Mouse (Mus musculus) granulocyte monocyte progenitor cell, adult 5-6 weeks (primary cell): ENCODE results near the gene Mettl17. TPM values are rescaled to one million over a fixed set of nuclear protein-coding genes. Genes with fewer than 3 reads are reported as not detected.
"Not testable (repeated sequence)": the region's sequence is repeated elsewhere in the genome, so short reads cannot be mapped to it uniquely, and the experiment has no call there.

Experiments
- ATAC-seq: replicated peaks from 2 replicates; pipeline ENCODE4 v1.8.0; 2016; ENCODE audit warnings: mild to moderate bottlenecking, moderate TSS enrichment, inconsistent platforms; ENCODE audit not compliant: poor library complexity, severe bottlenecking
- total RNA-seq, 2 experiments: library from RNA; stranded (forward) in 1 of 2; stranded (reverse) in 1 of 2; fragments of 200-712, 200-1000 nt in 1 of 2; fragments of >200 nt in 1 of 2; fragmentation: Nextera tagmentation in 1 of 2; gene quantifications; 2 replicates each; pipeline ENCODE4 v1.2.3; 2014 to 2017

Gene Mettl17
- total RNA-seq, 2 experiments from 2014 or later, result 15.4 to 34.7 TPM

DNA sequence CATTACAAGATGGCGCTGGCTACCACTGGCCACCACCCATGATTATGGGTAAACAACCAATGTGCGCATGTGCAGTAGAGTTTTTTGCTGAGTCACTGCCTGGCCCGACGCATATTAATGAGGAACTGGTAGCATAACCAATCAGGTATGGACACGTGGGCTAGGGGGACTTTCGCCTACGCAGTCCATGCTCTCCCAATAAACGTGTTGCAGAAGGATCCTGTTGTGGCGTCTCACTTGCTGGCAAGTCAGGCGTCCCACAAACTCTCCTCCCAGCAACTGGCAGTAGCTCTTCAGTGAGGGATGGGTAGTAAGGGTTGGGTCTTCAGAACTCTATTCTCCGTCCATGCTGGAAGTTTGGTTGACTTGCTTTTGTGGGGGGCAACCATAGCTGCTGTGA lies 42.3 kb downstream of the Mettl17 start:
- ATAC-seq, result not testable (repeated sequence)

DNA sequence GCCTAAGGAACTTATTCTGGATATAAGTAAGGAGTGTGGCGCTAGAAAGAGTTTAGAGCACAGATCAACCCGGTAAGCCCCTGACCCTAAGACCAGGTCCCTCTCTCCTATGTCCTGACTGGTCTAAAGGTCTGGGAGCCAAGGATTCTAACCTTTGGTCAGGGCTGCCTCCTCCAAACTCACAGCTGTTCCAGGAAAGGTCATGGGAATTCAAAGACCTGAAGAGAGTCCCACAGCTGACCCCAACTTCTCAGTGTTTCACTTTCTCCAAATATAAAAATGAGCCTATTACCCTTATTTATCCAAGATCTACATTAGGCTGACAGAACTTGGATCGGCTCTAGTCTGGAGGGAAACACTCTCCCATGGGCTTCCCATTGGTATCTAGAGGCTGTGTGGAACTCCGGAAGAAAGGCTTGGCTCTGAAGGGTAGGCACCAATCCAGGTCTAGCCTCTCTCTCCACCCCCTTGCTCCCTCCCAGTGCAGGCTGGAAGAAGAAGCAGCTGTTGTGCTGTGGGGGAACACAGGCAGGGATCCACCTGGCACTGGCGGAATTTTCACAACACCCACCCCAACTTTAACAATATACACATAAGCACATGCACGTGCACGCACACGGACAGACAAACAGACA lies 44.8 kb downstream of the Mettl17 start:
- ATAC-seq, result no peak

DNA sequence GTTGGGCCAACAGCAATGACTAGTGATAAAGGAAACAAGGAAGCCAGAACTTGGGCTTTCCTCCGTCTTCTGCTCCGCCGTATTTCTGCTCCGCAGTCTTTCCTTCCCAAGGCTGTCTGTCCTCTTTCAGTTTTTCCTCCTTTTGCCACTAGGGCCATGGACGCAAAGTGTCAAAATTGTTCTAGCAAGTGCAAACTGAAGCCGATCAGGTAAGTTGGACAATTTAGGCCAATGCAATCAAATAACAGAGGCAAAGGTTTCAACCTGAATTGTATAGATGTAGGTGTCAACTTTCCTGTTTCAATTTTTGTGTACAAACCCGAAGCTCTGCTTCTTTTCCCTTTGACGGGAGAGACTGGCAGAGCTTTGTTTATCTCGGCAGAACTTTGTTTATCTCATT lies 45.3 kb downstream of the Mettl17 start:
- ATAC-seq, result no peak

DNA sequence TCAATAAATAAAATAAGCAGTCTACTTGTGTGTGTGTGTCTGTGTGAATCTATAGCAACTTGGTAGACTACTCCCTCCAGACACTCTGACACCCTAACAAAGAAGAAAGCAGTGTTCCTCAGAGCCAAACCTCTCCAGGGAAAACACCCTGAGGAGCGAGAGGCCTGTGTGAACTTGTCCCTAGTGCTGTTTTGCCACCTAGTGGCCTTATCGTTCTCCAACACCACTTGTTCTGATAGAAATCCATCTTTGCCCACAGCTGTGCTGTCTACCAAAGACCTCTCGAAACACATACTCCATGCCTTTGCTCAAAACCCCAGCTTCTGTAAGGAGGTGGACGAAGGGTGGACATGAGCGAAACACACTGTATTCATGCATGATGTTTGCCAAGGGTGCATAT lies 46.2 kb downstream of the Mettl17 start:
- ATAC-seq, result peak; percentile 82

DNA sequence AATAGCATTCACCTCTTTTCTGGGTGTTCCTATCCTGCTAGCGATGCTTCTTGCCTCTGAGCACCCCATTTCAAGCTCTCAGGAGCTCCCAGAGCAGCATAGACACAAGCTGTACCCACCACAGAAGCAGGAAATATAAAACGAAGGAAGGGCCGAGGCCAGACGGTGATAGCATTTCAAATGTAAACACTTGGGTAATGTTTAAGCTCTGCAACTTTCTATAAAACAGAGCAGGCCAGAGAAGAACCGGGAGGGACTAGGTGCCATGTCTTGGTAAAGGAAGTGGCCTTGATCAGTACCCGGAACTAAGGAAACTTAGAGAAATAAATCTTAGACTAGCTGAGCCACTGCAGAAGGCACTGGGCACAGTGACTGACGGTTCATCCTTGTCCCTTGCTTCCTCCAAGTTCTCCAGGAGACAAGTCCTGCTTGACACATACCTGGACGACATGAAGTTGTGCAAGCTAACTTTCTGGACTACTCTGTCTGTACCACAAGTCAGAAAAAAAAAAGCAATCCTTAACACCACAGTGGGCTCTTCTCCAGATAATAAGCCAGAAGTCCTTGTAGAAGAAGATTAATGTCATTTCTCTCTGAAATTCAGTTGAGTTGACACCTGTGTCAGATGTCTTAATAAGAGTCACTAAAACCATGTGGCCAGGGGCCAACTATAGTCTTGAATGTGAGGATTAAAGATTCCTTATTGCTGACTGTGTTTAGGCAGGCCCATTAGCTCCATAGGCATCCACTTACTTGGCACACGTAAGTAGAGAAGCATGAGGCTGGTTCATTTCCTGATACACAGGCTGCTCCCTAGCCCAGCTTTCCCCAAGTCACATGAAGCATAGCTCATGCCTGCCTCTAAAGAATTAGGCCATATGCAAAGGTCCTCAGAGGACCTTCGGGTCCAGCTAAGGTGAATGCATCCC lies 47.7 kb downstream of the Mettl17 start:
- ATAC-seq, result no peak

DNA sequence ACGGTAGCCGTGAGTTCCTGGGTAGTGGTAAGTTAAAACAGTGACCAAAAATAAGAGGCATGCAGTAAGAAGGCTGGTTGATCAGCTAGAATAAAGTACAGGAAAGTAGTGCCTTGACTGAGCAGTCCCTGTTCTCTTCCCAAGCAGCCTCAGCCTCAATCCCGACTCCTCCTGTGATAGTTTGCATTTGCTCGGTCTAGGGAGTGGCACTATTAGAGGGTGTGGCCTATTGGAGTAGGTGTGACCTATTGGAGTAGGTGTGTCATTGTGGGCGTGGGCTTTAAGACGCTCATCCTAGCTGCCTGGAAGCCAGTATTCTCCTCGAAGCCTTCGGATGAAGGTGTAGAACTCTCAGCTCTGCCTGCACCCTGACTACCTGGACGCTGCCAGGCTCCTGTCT lies 54.4 kb downstream of the Mettl17 start:
- no peak for ATAC-seq

DNA sequence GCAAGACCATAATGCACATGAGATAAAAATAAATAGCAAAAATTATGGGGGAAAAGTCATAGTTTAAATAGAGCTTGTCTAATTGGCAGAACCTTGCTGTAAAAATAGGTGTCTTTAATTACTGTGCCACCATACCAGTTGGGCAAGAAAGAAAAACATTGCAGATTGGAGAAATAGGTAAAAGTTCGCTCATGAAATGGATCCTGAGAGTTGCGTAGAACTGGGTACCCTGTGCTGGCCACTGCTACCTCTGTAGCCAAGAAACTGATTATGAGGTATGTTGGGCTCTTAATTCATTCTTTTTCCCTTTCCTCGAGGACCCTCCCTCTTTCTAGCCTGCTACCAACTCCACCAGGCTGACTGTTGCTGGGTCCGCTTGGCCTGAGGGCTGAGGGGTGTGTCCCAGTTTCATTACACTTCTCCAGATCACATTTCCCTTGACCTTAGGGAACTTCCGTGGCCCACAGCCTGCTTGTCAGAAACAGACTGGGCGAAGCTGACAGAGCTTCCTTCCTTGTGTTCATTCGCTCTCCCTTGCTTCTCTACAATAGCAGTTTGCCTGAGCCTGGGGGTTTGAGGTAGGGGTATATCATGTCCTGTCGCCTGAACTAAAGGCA lies 56.4 kb downstream of the Mettl17 start:
- peak; percentile 85 for ATAC-seq

DNA sequence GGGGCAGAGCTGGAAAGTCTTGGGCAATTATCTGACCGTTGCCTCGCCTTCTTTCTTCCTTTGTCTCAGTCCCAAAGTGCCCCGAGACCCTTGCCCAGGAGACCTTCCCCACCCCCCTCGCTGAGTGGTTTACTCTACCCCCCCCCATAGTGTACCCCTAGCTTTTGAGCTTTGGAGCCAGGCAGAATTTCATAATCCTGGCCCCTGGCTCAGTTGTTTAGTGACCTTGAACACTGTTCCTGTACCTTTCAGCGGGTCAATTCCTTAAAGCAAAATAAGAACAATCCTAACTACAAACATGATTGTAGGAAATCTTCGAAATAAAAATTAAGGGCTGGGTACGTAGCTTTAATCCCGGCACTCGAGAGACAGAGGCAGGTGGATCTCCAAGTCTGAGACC lies 56.9 kb downstream of the Mettl17 start:
- ATAC-seq, result no peak

DNA sequence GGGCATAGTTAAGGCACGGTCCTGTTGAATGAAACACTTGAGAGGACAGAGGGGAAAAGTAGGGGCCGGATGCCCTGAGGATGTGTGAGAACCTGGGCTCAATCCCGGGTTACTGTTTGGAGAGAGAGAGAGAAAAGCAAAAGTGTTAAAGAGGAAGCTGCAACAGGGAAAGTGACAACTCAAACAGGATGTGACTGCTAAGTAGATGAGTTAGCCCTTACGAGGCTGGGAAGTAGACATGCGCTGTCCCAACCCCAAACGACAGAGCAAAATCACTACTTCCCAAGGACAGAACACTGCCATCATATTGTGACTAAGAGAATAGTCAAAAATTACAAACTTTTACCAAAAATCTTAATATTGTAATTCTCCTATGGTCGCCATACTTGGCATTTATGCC lies 57.6 kb downstream of the Mettl17 start:
- peak; percentile 83 for ATAC-seq

Other genes starting within 250 kb of the Mettl17 start
- gene Gm4181, start 249.2 kb upstream of the Mettl17 start, total RNA-seq (2014; fragmentation: Nextera tagmentation), result not detected in 2 replicates
- gene Gm4181, start 249.2 kb upstream of the Mettl17 start, total RNA-seq (2017), result not detected in 2 replicates
- not detected in 2 replicates for gene Gm17079, start 189.4 kb upstream of the Mettl17 start, total RNA-seq (2014; fragmentation: Nextera tagmentation)
- not detected in 2 replicates for gene Gm17079, start 189.4 kb upstream of the Mettl17 start, total RNA-seq (2017)
- not detected in 2 replicates for gene Gm5800, start 167.7 kb upstream of the Mettl17 start, total RNA-seq (2014; fragmentation: Nextera tagmentation)
- not detected in 2 replicates for gene Gm5800, start 167.7 kb upstream of the Mettl17 start, total RNA-seq (2017)
- gene Ang4, start 111.3 kb upstream of the Mettl17 start, total RNA-seq (2014; fragmentation: Nextera tagmentation), result not detected in 2 replicates
- gene Ang4, start 111.3 kb upstream of the Mettl17 start, total RNA-seq (2017), result not detected in 2 replicates
- not detected in 2 replicates for gene AY358078, start 84.8 kb upstream of the Mettl17 start, total RNA-seq (2014; fragmentation: Nextera tagmentation)
- gene AY358078, start 84.8 kb upstream of the Mettl17 start, total RNA-seq (2017), result not detected in 2 replicates
- not detected in 2 replicates for gene Ear6, start 31.1 kb upstream of the Mettl17 start, total RNA-seq (2014; fragmentation: Nextera tagmentation)
- gene Ear6, start 31.1 kb upstream of the Mettl17 start, total RNA-seq (2017), result 2.1 and 2.7 TPM in 2 replicates
- 0.49 and 1.4 TPM in 2 replicates for gene Slc39a2, start 8.0 kb downstream of the Mettl17 start, total RNA-seq (2014; fragmentation: Nextera tagmentation)
- gene Slc39a2, start 8.0 kb downstream of the Mettl17 start, total RNA-seq (2017), result 0.09 and 0.21 TPM in 2 replicates
- gene Ndrg2, start 29.3 kb downstream of the Mettl17 start, total RNA-seq (2014; fragmentation: Nextera tagmentation), result 5.4 and 6.2 TPM in 2 replicates
- gene Ndrg2, start 29.3 kb downstream of the Mettl17 start, total RNA-seq (2017), result 8.7 and 11.4 TPM in 2 replicates
- gene Tppp2, start 33.6 kb downstream of the Mettl17 start, total RNA-seq (2014; fragmentation: Nextera tagmentation), result not detected in 2 replicates
- gene Tppp2, start 33.6 kb downstream of the Mettl17 start, total RNA-seq (2017), result not detected in 2 replicates
- gene Rnase13, start 37.9 kb downstream of the Mettl17 start, total RNA-seq (2014; fragmentation: Nextera tagmentation), result not detected in 2 replicates
- gene Rnase13, start 37.9 kb downstream of the Mettl17 start, total RNA-seq (2017), result not detected in 2 replicates
- gene Arhgef40, start 99.9 kb downstream of the Mettl17 start, total RNA-seq (2014; fragmentation: Nextera tagmentation), result 8.6 and 14.9 TPM in 2 replicates
- gene Arhgef40, start 99.9 kb downstream of the Mettl17 start, total RNA-seq (2017), result 10.8 and 11.4 TPM in 2 replicates
- gene Tmem253, start 130.8 kb downstream of the Mettl17 start, total RNA-seq (2014; fragmentation: Nextera tagmentation), result not detected in 2 replicates
- gene Tmem253, start 130.8 kb downstream of the Mettl17 start, total RNA-seq (2017), result not detected in 2 replicates
- 11.3 and 20.1 TPM in 2 replicates for gene Zfp219, start 135.9 kb downstream of the Mettl17 start, total RNA-seq (2014; fragmentation: Nextera tagmentation)
- 13.6 and 17.0 TPM in 2 replicates for gene Zfp219, start 135.9 kb downstream of the Mettl17 start, total RNA-seq (2017)
- not detected in 2 replicates for gene Olfr221, start 157.6 kb downstream of the Mettl17 start, total RNA-seq (2014; fragmentation: Nextera tagmentation)
- not detected in 2 replicates for gene Olfr221, start 157.6 kb downstream of the Mettl17 start, total RNA-seq (2017)
- gene Hnrnpc, start 219.2 kb downstream of the Mettl17 start, total RNA-seq (2014; fragmentation: Nextera tagmentation), result 362 and 404 TPM in 2 replicates
- gene Hnrnpc, start 219.2 kb downstream of the Mettl17 start, total RNA-seq (2017), result 637 and 667 TPM in 2 replicates
- 7.4 and 10.8 TPM in 2 replicates for gene Rpgrip1, start 225.9 kb downstream of the Mettl17 start, total RNA-seq (2014; fragmentation: Nextera tagmentation)
- 4.5 and 4.8 TPM in 2 replicates for gene Rpgrip1, start 225.9 kb downstream of the Mettl17 start, total RNA-seq (2017)